Mouse (Mus musculus) E14TG2a.4 (cell line): Measurements from ENCODE around the gene Rflna.

Experiments used
- CTCF ChIP-seq: conservative IDR thresholded peaks from 2 replicates; pipeline ENCODE4 v1.5.1; 2014; ENCODE audit warnings: low read length
- NANOG ChIP-seq: IDR thresholded peaks from 2 replicates; pipeline ENCODE4 v1.6.1; 2014; ENCODE audit warnings: borderline replicate concordance, low read length, mixed read lengths

DNA sequence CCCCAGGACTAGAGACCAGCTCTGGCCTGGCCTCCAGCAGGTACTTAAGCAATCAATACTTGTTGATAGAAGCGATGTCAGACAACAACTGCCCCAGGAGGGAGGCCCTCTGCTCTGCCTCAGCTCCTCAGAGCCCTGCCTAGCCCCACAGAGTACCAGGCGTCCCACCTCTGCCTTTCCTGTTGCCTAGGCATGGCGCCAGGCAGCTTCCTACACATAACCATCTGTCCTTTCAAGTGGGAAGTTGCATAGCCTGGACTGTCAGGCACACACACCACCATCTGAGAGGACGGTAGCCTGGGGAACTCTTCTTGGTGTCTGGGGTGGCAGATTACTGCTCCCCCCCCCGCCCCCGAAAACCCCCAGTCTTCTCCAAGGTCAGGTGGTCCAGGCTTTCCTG lies 6.2 kb upstream of the Rflna start:
- TF ChIP-seq CTCF (no peak), NANOG (no peak)
